20 mouse cellular contexts compared by ENCODE assay signal in genomic region chr17:31184269-31184990, GRCm38 (mm10). TPM values are rescaled to one million over a fixed set of nuclear protein-coding genes. Genes with fewer than 3 reads are reported as not detected.
A peak's percentile ranks its signal among the peaks of the same experiment; 100 is the strongest.
DNase-seq lines count a peak whose midpoint lies in the region; ATAC-seq and TF ChIP-seq lines count a peak whose summit lies in the region.
"Had no signal": no experiment of that assay in that cellular context is flagged by ENCODE, and none has a peak within 500 bp of the region (broad histone marks: within the 10 kb centered on the region; RNA-seq: fewer than 3 reads in every experiment).

No protein-coding gene starts in this region.

- no peak for ATAC-seq in lung, postnatal 0 days
- ATAC-seq in activated CD4-positive, CD25-positive, alpha-beta regulatory T cell, adult 4 months: peak; percentile 88
- peak; percentile 50 for ATAC-seq in stomach, postnatal 0 days (ENCODE audit: low FRiP score, low TSS enrichment)
- ATAC-seq in monocyte, adult 5-6 weeks (replicated peaks; ENCODE audit: insufficient number of reproducible peaks, low FRiP score, low TSS enrichment, poor library complexity, severe bottlenecking): no peak
- ATAC-seq: hindbrain, embryonic 16.5 days; midbrain, embryonic 13.5 days had no signal

- peak; percentile 26 for DNase-seq in lung, adult 2 months
- DNase-seq in lung, postnatal 0 days (ENCODE audit: low spot score): no peak
- DNase-seq in lung, postnatal 10 days: peak; percentile 12
- peak; percentile 82 for DNase-seq in stomach, postnatal 0 days (ENCODE audit: low spot score)
- DNase-seq in neural tube, embryonic 10.5 days (ENCODE audit: extremely low spot score, low spot score): no peak
- no peak for DNase-seq in heart, embryonic 10.5 days (ENCODE audit: low spot score)
- DNase-seq: heart, adult 11 months; heart, postnatal 10 days had no signal

- no peak for TF ChIP-seq CTCF in lung, adult 2 months (IDR thresholded peaks at IDR 0.05; ENCODE audit: insufficient read depth, low read length)
- no peak for TF ChIP-seq CTCF in lung, postnatal 0 days (IDR thresholded peaks at IDR 0.05)
- no peak for TF ChIP-seq CTCF in stomach, postnatal 0 days (IDR thresholded peaks at IDR 0.05; ENCODE audit: low read depth)

- WGBS in lung, adult 2 months: 62% methylated on average over 12 of the region's 12 CpGs
- 59% methylated on average over 12 of the region's 12 CpGs for WGBS in lung, postnatal 0 days
- WGBS in stomach, postnatal 0 days: 68% methylated on average over 12 of the region's 12 CpGs
- 76% methylated on average over 12 of the region's 12 CpGs for WGBS in heart, embryonic 10.5 days

- H3K27ac ChIP-seq in lung, postnatal 0 days (ENCODE audit: low read length): no peak overlapping the region
- H3K27ac ChIP-seq in stomach, postnatal 0 days (replicated peaks): peak overlapping the region; percentile 93
- H3K27ac ChIP-seq in heart, embryonic 10.5 days: no peak overlapping the region
- H3K27ac ChIP-seq: embryonic facial prominence, embryonic 13.5 days; forebrain, embryonic 10.5 days; macrophage; midbrain, embryonic 13.5 days; neural tube, embryonic 13.5 days had no signal

- no peak overlapping the region for H3K4me3 ChIP-seq in lung, adult 2 months (replicated peaks; ENCODE audit: extremely low read depth, low read depth, low read length)
- H3K4me3 ChIP-seq in lung, postnatal 0 days (ENCODE audit: low read depth, low read length): no peak overlapping the region
- no peak overlapping the region for H3K4me3 ChIP-seq in stomach, postnatal 0 days (ENCODE audit: low read depth, low read length)
- no peak overlapping the region for H3K4me3 ChIP-seq in heart, embryonic 10.5 days
- H3K4me3 ChIP-seq: embryonic facial prominence, embryonic 13.5 days; forebrain, embryonic 10.5 days; midbrain, embryonic 13.5 days; neural tube, embryonic 13.5 days had no signal

- no peaks in the 10 kb centered on the region for H3K36me3 ChIP-seq in lung, postnatal 0 days (ENCODE audit: insufficient read depth, low read length)
- H3K36me3 ChIP-seq in stomach, postnatal 0 days (ENCODE audit: control insufficient read depth, insufficient read depth, low read length): no peaks in the 10 kb centered on the region
- no peaks in the 10 kb centered on the region for H3K36me3 ChIP-seq in heart, embryonic 10.5 days
- H3K36me3 ChIP-seq: embryonic facial prominence, embryonic 13.5 days; forebrain, embryonic 10.5 days; midbrain, embryonic 13.5 days; neural tube, embryonic 13.5 days had no signal

- no peak overlapping the region for H3K9ac ChIP-seq in lung, postnatal 0 days (replicated peaks; ENCODE audit: low read depth)
- peak overlapping the region; percentile 8; the same call in 1 of the 2 replicates for H3K9ac ChIP-seq in stomach, postnatal 0 days (ENCODE audit: low read length)
- H3K9ac ChIP-seq: embryonic facial prominence, embryonic 13.5 days; midbrain, embryonic 13.5 days; neural tube, embryonic 13.5 days had no signal

- H3K4me2 ChIP-seq in lung, postnatal 0 days (replicated peaks; ENCODE audit: low read depth, low read length): no peak overlapping the region
- peak overlapping the region; percentile 21; the same call in 1 of the 2 replicates for H3K4me2 ChIP-seq in stomach, postnatal 0 days (replicated peaks; ENCODE audit: low read depth)
- H3K4me2 ChIP-seq: embryonic facial prominence, embryonic 13.5 days; midbrain, embryonic 13.5 days; neural tube, embryonic 13.5 days had no signal

- no peaks in the 10 kb centered on the region for H3K9me3 ChIP-seq in lung, postnatal 0 days (ENCODE audit: low read length)
- no peaks in the 10 kb centered on the region for H3K9me3 ChIP-seq in stomach, postnatal 0 days (ENCODE audit: control insufficient read depth, low read length)
- no peaks in the 10 kb centered on the region for H3K9me3 ChIP-seq in heart, embryonic 10.5 days
- H3K9me3 ChIP-seq: embryonic facial prominence, embryonic 13.5 days; forebrain, embryonic 10.5 days; midbrain, embryonic 13.5 days; neural tube, embryonic 13.5 days had no signal

- no peak for TF ChIP-seq POLR2A in lung, adult 2 months (IDR thresholded peaks at IDR 0.05; ENCODE audit: borderline replicate concordance, extremely low read depth, low read depth, low read length)

- H3K4me1 ChIP-seq in lung, adult 2 months (ENCODE audit: control insufficient read depth, insufficient read depth, low read length): no peaks in the 10 kb centered on the region
- no peaks in the 10 kb centered on the region for H3K4me1 ChIP-seq in lung, postnatal 0 days (ENCODE audit: insufficient read depth, low read depth, low read length)
- H3K4me1 ChIP-seq in stomach, postnatal 0 days (replicated peaks; ENCODE audit: control insufficient read depth, insufficient read depth): no peaks in the 10 kb centered on the region
- H3K4me1 ChIP-seq in heart, embryonic 10.5 days: no peaks in the 10 kb centered on the region
- H3K4me1 ChIP-seq: embryonic facial prominence, embryonic 13.5 days; forebrain, embryonic 10.5 days; midbrain, embryonic 13.5 days; neural tube, embryonic 13.5 days had no signal

- no peak for TF ChIP-seq EP300 in lung, postnatal 0 days (IDR thresholded peaks at IDR 0.05)
- TF ChIP-seq EP300 in stomach, postnatal 0 days (optimal IDR thresholded peaks at IDR 0.05): no peak

- H3K27me3 ChIP-seq in lung, postnatal 0 days (replicated peaks; ENCODE audit: insufficient read depth, low read length): no peaks in the 10 kb centered on the region
- H3K27me3 ChIP-seq in stomach, postnatal 0 days (ENCODE audit: control insufficient read depth, insufficient read depth, low read length): no peaks in the 10 kb centered on the region
- peaks cover 33% of the 10 kb centered on the region for H3K27me3 ChIP-seq in heart, embryonic 10.5 days (ENCODE audit: insufficient read depth, poor library complexity, severe bottlenecking)
- H3K27me3 ChIP-seq: embryonic facial prominence, embryonic 13.5 days; midbrain, embryonic 13.5 days; neural tube, embryonic 13.5 days had no signal

RNA-seq across cellular contexts. Expression of gene Tmprss3, which starts 14.3 kb away (rescaled TPM):
- polyA plus RNA-seq in lung, adult 2 months (2012; rRNA removed): 0.05 and 0.11 TPM in 2 replicates
- polyA plus RNA-seq in lung, postnatal 0 days (2015; fragmentation: Nextera tagmentation; extraction: Ambion mirVana): not detected in 2 replicates
- 1 to 10 TPM; 1.5 to 2.1 TPM for polyA plus RNA-seq in activated CD4-positive, CD25-positive, alpha-beta regulatory T cell, adult 4 months (2017; shearing (Covaris generic))
- polyA plus RNA-seq in stomach, postnatal 0 days (2015; fragmentation: Nextera tagmentation; extraction: Ambion mirVana): 0.39 TPM in 2 replicates
- total RNA-seq in monocyte, adult 5-6 weeks (2017): 0.39 TPM in 1 of 3 replicates, not detected in the others
- polyA plus RNA-seq in heart, embryonic 10.5 days (2016; fragmentation: Nextera tagmentation; extraction: Ambion mirVana): not detected in 2 replicates
- total RNA-seq: heart, postnatal 10 days had no signal
- polyA plus RNA-seq: embryonic facial prominence, embryonic 13.5 days; forebrain, embryonic 10.5 days; hindbrain, embryonic 16.5 days; macrophage; midbrain, embryonic 13.5 days; neural tube, embryonic 13.5 days had no signal

RNA-seq across cellular contexts. Expression of gene Tff1, which starts 19.4 kb away (rescaled TPM):
- not detected in 2 replicates for polyA plus RNA-seq in lung, adult 2 months (2012; rRNA removed)
- polyA plus RNA-seq in lung, postnatal 0 days (2015; fragmentation: Nextera tagmentation; extraction: Ambion mirVana): not detected in 2 replicates
- under 1 TPM in 1 of 2 experiments, not detected in 1; 0.89 TPM for polyA plus RNA-seq in activated CD4-positive, CD25-positive, alpha-beta regulatory T cell, adult 4 months (2017; shearing (Covaris generic))
- 9,478 and 9,587 TPM in 2 replicates for polyA plus RNA-seq in stomach, postnatal 0 days (2015; fragmentation: Nextera tagmentation; extraction: Ambion mirVana)
- total RNA-seq in monocyte, adult 5-6 weeks (2017): not detected in 3 replicates
- polyA plus RNA-seq in heart, embryonic 10.5 days (2016; fragmentation: Nextera tagmentation; extraction: Ambion mirVana): 0.33 TPM in 1 of 2 replicates, not detected in the other
- total RNA-seq: common myeloid progenitor, adult 5-6 weeks; heart, postnatal 10 days; layer of hippocampus, adult 8-10 months; MEL had no signal
- polyA plus RNA-seq: embryonic facial prominence, embryonic 13.5 days; forebrain, embryonic 10.5 days; hindbrain, embryonic 16.5 days; limb, embryonic 14.5 days; macrophage; midbrain, embryonic 13.5 days; neural tube, embryonic 13.5 days had no signal

RNA-seq across cellular contexts. Expression of gene Ubash3a, which starts 23.2 kb away (rescaled TPM):
- polyA plus RNA-seq in lung, adult 2 months (2012; rRNA removed): 0.63 and 1.1 TPM in 2 replicates
- polyA plus RNA-seq in lung, postnatal 0 days (2015; fragmentation: Nextera tagmentation; extraction: Ambion mirVana): 0.11 and 0.38 TPM in 2 replicates
- polyA plus RNA-seq in activated CD4-positive, CD25-positive, alpha-beta regulatory T cell, adult 4 months (2017; shearing (Covaris generic)): 100 to 1,000 TPM; 235 to 244 TPM
- 0.13 and 0.18 TPM in 2 replicates for polyA plus RNA-seq in stomach, postnatal 0 days (2015; fragmentation: Nextera tagmentation; extraction: Ambion mirVana)
- total RNA-seq in monocyte, adult 5-6 weeks (2017): 6.3 to 14.3 TPM (median 9.2 TPM) in 3 replicates
- 0.75 and 3.0 TPM in 2 replicates for polyA plus RNA-seq in heart, embryonic 10.5 days (2016; fragmentation: Nextera tagmentation; extraction: Ambion mirVana)
- polyA plus RNA-seq: hindbrain, embryonic 16.5 days; neural tube, embryonic 13.5 days had no signal

RNA-seq across cellular contexts. Expression of gene Tff2, which starts 40.3 kb away (rescaled TPM):
- 4.5 and 25.4 TPM in 2 replicates for polyA plus RNA-seq in lung, adult 2 months (2012; rRNA removed)
- 0.21 and 0.68 TPM in 2 replicates for polyA plus RNA-seq in lung, postnatal 0 days (2015; fragmentation: Nextera tagmentation; extraction: Ambion mirVana)
- not detected for polyA plus RNA-seq in activated CD4-positive, CD25-positive, alpha-beta regulatory T cell, adult 4 months (2017; shearing (Covaris generic))
- polyA plus RNA-seq in stomach, postnatal 0 days (2015; fragmentation: Nextera tagmentation; extraction: Ambion mirVana): 866 and 948 TPM in 2 replicates
- not detected in 3 replicates for total RNA-seq in monocyte, adult 5-6 weeks (2017)
- polyA plus RNA-seq in heart, embryonic 10.5 days (2016; fragmentation: Nextera tagmentation; extraction: Ambion mirVana): not detected in 2 replicates
- total RNA-seq: common myeloid progenitor, adult 5-6 weeks; heart, postnatal 10 days; layer of hippocampus, adult 8-10 months; MEL had no signal
- polyA plus RNA-seq: embryonic facial prominence, embryonic 13.5 days; forebrain, embryonic 10.5 days; hindbrain, embryonic 16.5 days; limb, embryonic 14.5 days; macrophage; midbrain, embryonic 13.5 days; neural tube, embryonic 13.5 days had no signal

RNA-seq across cellular contexts. Expression of gene Tff3, which starts 55.0 kb away (rescaled TPM):
- polyA plus RNA-seq in lung, adult 2 months (2012; rRNA removed): 20.4 TPM in 1 of 2 replicates, not detected in the other
- polyA plus RNA-seq in lung, postnatal 0 days (2015; fragmentation: Nextera tagmentation; extraction: Ambion mirVana): not detected in 2 replicates
- polyA plus RNA-seq in activated CD4-positive, CD25-positive, alpha-beta regulatory T cell, adult 4 months (2017; shearing (Covaris generic)): not detected
- 8.3 and 10.5 TPM in 2 replicates for polyA plus RNA-seq in stomach, postnatal 0 days (2015; fragmentation: Nextera tagmentation; extraction: Ambion mirVana)
- not detected in 3 replicates for total RNA-seq in monocyte, adult 5-6 weeks (2017)
- 0.50 TPM in 1 of 2 replicates, not detected in the other for polyA plus RNA-seq in heart, embryonic 10.5 days (2016; fragmentation: Nextera tagmentation; extraction: Ambion mirVana)
- total RNA-seq: common myeloid progenitor, adult 5-6 weeks; heart, postnatal 10 days; layer of hippocampus, adult 8-10 months; MEL had no signal
- polyA plus RNA-seq: embryonic facial prominence, embryonic 13.5 days; macrophage had no signal

Comparison
In these comparisons a context has a peak if more than half of its experiments do, and no peak if none do; other contexts are left out.
1. DNase-seq: peak in lung, adult 2 months (single experiment), lung, postnatal 10 days (single experiment) and stomach, postnatal 0 days (single experiment); none in lung, postnatal 0 days (single experiment), neural tube, embryonic 10.5 days (single experiment) and heart, embryonic 10.5 days (single experiment).
2. ATAC-seq: peak in activated CD4-positive, CD25-positive, alpha-beta regulatory T cell, adult 4 months (single experiment) and stomach, postnatal 0 days (single experiment); none in lung, postnatal 0 days (single experiment) and monocyte, adult 5-6 weeks (single experiment).
3. RNA of gene Tff1, which starts 19.4 kb away (polyA plus RNA-seq): 9,478 to 9,587 TPM in stomach, postnatal 0 days; 0.89 TPM in activated CD4-positive, CD25-positive, alpha-beta regulatory T cell, adult 4 months, 0.33 TPM in heart, embryonic 10.5 days, not detected in lung, adult 2 months and not detected in lung, postnatal 0 days; every median in the first group is over 1,000 times any median in the second.
4. RNA of gene Ubash3a, which starts 23.2 kb away (polyA plus RNA-seq): 235 to 244 TPM in activated CD4-positive, CD25-positive, alpha-beta regulatory T cell, adult 4 months; 0.75 to 3.0 TPM in heart, embryonic 10.5 days, 0.63 to 1.1 TPM in lung, adult 2 months, 0.11 to 0.38 TPM in lung, postnatal 0 days and 0.13 to 0.18 TPM in stomach, postnatal 0 days; every median in the first group is over 10 times any median in the second.